ENCODE assay signal across 8 mouse cellular contexts in genomic region chr8:94183117-94183516, GRCm38 (mm10). TPM values are rescaled to one million over a fixed set of nuclear protein-coding genes. Genes with fewer than 3 reads are reported as not detected.
DNase-seq lines count a peak whose midpoint lies in the region; ATAC-seq lines count a peak whose summit lies in the region.

No protein-coding gene starts in this region.

- intact Hi-C loops in heart, postnatal 10 days (cut with DNase I), result no loop called here

- no peaks in the 10 kb centered on the region for H3K36me3 ChIP-seq in forebrain, embryonic 11.5 days (ENCODE audit: control insufficient read depth, insufficient read depth, low read length)

- H3K4me3 ChIP-seq in forebrain, embryonic 11.5 days (ENCODE audit: low read depth, low read length), result peak overlapping the region; percentile 12

- under 1% methylated on average over 16 of the region's 16 CpGs for WGBS in forebrain, embryonic 11.5 days

- H3K27me3 ChIP-seq in forebrain, embryonic 11.5 days (ENCODE audit: control insufficient read depth, insufficient read depth, low read length), result peaks cover 75% of the 10 kb centered on the region

- peak; percentile 76 for ATAC-seq in CD4-positive, CD25-positive, alpha-beta regulatory T cell, adult 4 months
- ATAC-seq in forebrain, embryonic 11.5 days (replicated peaks; ENCODE audit: low FRiP score), result peak; percentile 72

- DNase-seq in adrenal gland, postnatal 10 days, result peak; percentile 90
- DNase-seq in forebrain, embryonic 11.5 days (ENCODE audit: low spot score), result peak; percentile 83
- peak; percentile 83 to 85 for DNase-seq in heart, postnatal 10 days
- peak; percentile 91 to 92 for DNase-seq in kidney, postnatal 36 days
- DNase-seq in lung, postnatal 10 days, result peak; percentile 83
- peak; percentile 68 for DNase-seq in ovary, postnatal 14 days (ENCODE audit: low spot score)
- DNase-seq in thymus, postnatal 10 days (ENCODE audit: low spot score in 2 of 2), result peak; percentile 36 to 66

- peaks cover 28% of the 10 kb centered on the region for H3K4me1 ChIP-seq in forebrain, embryonic 11.5 days (replicated peaks; ENCODE audit: control insufficient read depth, insufficient read depth, low read length)

- H3K9me3 ChIP-seq in forebrain, embryonic 11.5 days (ENCODE audit: control insufficient read depth, low read length), result no peaks in the 10 kb centered on the region

- H3K9ac ChIP-seq in forebrain, embryonic 11.5 days (ENCODE audit: low read length), result no peak overlapping the region

- H3K27ac ChIP-seq in forebrain, embryonic 11.5 days (ENCODE audit: low read depth, low read length), result no peak overlapping the region

- peak overlapping the region; percentile 39 for H3K4me2 ChIP-seq in forebrain, embryonic 11.5 days (ENCODE audit: low read depth, low read length, severe bottlenecking)

RNA-seq across cellular contexts. Expression of gene Mt1, which starts 4.2 kb away (rescaled TPM):
- 1 to 10 TPM; 3.5 to 4.2 TPM for polyA plus RNA-seq in CD4-positive, CD25-positive, alpha-beta regulatory T cell, adult 4 months (2017; shearing (Covaris generic))
- 100 to 1,000 TPM; 147 to 449 TPM for total RNA-seq in adrenal gland, postnatal 10 days (2021)
- 109 and 120 TPM in 2 replicates for polyA plus RNA-seq in forebrain, embryonic 11.5 days (2014; fragmentation: Nextera tagmentation; extraction: Ambion mirVana)
- 100 to 1,000 TPM; 104 to 394 TPM for total RNA-seq in heart, postnatal 10 days (2021)

RNA-seq across cellular contexts. Expression of gene Mt2, which starts 10.7 kb away (rescaled TPM):
- polyA plus RNA-seq in CD4-positive, CD25-positive, alpha-beta regulatory T cell, adult 4 months (2017; shearing (Covaris generic)), result not detected
- 100 to 1,000 TPM in 1 of 2 experiments, 10 to 100 TPM in 1; 67.8 to 348 TPM for total RNA-seq in adrenal gland, postnatal 10 days (2021)
- 36.5 and 39.0 TPM in 2 replicates for polyA plus RNA-seq in forebrain, embryonic 11.5 days (2014; fragmentation: Nextera tagmentation; extraction: Ambion mirVana)
- 10 to 100 TPM in 1 of 2 experiments, 1 to 10 TPM in 1; 9.4 to 87.4 TPM for total RNA-seq in heart, postnatal 10 days (2021)

RNA-seq across cellular contexts. Expression of gene Mt3, which starts 30.7 kb away (rescaled TPM):
- not detected for polyA plus RNA-seq in CD4-positive, CD25-positive, alpha-beta regulatory T cell, adult 4 months (2017; shearing (Covaris generic))
- 10 to 100 TPM in 1 of 2 experiments, 1 to 10 TPM in 1; 7.6 to 11.1 TPM for total RNA-seq in adrenal gland, postnatal 10 days (2021)
- polyA plus RNA-seq in forebrain, embryonic 11.5 days (2014; fragmentation: Nextera tagmentation; extraction: Ambion mirVana), result 43.6 and 52.3 TPM in 2 replicates
- 10 to 100 TPM; 12.5 to 14.5 TPM for total RNA-seq in heart, postnatal 10 days (2021)

RNA-seq across cellular contexts. Expression of gene Nup93, which starts 31.2 kb away (rescaled TPM):
- 10 to 100 TPM; 26.4 to 51.6 TPM for polyA plus RNA-seq in CD4-positive, CD25-positive, alpha-beta regulatory T cell, adult 4 months (2017; shearing (Covaris generic))
- 10 to 100 TPM; 17.3 to 21.1 TPM for total RNA-seq in adrenal gland, postnatal 10 days (2021)
- polyA plus RNA-seq in forebrain, embryonic 11.5 days (2014; fragmentation: Nextera tagmentation; extraction: Ambion mirVana), result 135 and 143 TPM in 2 replicates
- total RNA-seq in heart, postnatal 10 days (2021), result 10 to 100 TPM; 27.6 to 28.3 TPM

RNA-seq across cellular contexts. Expression of gene Mt4, which starts 46.1 kb away (rescaled TPM):
- not detected for polyA plus RNA-seq in CD4-positive, CD25-positive, alpha-beta regulatory T cell, adult 4 months (2017; shearing (Covaris generic))
- not detected for total RNA-seq in adrenal gland, postnatal 10 days (2021)
- polyA plus RNA-seq in forebrain, embryonic 11.5 days (2014; fragmentation: Nextera tagmentation; extraction: Ambion mirVana), result not detected in 2 replicates
- not detected for total RNA-seq in heart, postnatal 10 days (2021)
